Mouse (Mus musculus): ENCODE measurements at regions not wholly inside any gene's neighbourhood (a gene's known extent, or its start where the extent isn't known, plus 50 kb on each side); places are given as distances from the start of the nearest gene placed in this dataset.

DNA sequence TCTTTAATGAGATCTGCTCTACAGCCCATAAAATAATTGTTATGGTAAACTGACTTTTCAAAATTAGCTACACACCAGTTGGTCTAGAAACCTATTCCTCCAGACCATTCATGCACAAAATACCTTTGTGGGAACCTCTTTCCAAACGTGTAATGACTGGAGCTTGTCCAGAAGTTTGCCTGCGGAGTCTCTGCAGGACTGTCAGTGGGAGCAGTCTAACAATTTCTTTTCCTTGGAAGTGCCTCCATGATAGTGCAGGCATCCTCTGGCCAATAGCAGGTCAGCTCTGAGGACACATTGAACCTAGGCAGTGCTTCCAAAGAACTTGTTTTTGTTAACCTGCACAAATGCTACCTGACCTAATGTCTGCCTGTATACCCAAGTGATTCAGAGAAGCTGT, 932.3 kb downstream of the Pcdh9 start:
- DNase-seq (ENCODE audit: low spot score), result no peak

GRCm38 (mm10) chr14:92955485-92955884, 935.0 kb downstream of the Pcdh9 start:
- DNase-seq (ENCODE audit: low spot score), result no peak

DNA sequence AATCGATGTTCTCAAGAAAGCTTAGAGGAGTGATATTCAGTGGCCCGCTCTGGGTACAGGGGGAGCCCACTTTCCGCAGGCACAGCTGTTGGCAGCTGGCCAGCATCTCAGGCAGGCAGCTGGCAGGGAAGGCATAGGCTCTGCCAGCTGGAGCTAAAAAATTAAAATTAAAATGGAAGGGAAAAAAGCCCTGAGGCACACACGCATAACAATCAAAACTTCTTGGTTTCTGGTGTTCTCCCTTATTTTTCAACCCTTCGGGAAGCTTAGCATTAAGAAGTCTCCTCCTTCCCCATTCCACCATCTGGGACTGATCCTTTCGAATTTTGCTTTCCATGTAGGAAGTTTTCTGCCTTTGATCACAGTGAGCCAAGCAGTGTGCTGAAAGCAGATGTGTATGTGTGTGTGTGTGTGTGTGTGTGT, 982.8 kb downstream of the Pcdh9 start:
- peak; percentile 17 for DNase-seq (ENCODE audit: low spot score)

DNA sequence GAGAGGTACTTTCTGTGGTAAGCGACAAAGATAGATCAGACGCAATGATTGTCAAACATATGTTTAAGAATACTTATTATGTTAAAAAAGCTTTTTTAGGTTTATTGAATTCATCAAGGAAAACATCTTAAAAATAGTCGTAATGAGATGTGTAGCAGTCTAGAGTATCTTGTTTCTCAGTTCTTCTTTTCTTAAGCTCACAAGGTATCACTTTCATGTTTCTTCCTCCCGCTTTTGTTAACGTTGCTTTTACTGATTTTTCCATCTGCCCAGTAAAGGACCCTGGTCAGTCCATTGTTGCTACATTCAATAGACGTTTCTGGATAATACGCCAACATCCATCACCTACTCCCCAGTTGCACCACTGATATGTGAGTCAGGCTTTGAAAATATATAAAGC, 1015.9 kb downstream of the Pcdh9 start:
- no peak for DNase-seq (ENCODE audit: low spot score)

DNA sequence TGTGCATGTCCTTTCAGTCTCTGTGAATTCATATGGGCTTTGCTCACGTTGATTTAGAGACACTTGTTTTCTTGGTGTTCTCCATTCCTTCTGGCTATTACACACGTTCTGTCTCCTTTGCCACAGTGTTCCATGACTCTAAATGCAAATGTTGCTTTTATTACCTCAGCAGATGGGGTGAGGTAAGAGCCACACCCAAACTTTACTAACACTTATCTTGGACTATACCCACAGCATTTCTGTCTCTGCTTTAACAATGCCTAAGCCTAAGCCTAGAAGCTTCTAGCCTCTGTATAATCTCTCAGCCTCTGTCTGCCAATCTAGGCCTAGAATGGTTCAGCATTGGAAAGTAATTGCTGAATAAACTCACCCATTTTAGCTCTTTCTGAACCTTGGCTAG, 1024.0 kb downstream of the Pcdh9 start:
- no peak for DNase-seq (ENCODE audit: low spot score)

GRCm38 (mm10) chr14:92862942-92863341, 1027.5 kb downstream of the Pcdh9 start:
- DNase-seq (ENCODE audit: low spot score), result no peak

DNA sequence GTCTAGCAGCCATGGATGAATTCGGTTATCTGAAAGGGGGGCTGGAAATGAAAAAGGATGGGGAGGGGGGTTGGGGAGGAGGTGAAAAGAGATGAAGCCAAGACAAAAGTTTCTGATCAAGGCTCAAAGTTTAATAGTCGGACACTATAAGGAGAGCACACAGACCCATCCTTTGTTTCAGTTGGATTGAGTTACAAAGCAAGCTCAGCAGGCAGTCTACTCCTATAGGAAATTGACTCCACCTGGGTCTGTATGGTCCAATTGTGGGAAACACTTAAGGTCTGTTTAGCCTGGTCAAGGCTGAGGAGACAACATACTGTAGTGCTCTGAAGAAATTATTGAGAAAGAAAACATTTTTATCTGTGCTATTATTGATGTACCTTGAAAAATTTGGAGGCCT, 1029.8 kb downstream of the Pcdh9 start:
- DNase-seq (ENCODE audit: low spot score), result no peak

GRCm38 (mm10) chr14:92833646-92834045, 1056.8 kb downstream of the Pcdh9 start:
- DNase-seq (ENCODE audit: low spot score), result no peak

DNA sequence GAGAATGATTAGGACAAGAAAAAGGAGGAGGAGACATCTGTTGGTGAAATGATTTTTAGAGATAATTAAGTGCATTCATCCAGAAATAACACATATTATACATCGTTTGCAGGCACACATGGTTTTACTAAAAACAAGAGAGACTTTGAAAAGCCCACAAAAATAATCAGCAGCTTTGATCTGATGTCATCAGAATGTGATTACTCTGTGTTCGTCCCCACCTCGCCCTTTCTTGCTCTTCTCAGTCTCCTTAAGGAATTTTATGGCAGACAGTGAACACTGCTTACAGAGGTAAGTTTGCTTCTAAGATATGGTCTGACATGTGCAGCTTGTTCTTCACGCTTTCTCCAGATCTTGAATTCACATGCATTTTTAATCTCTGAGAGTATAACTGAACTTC, 1061.3 kb downstream of the Pcdh9 start:
- no peak for DNase-seq (ENCODE audit: low spot score)

DNA sequence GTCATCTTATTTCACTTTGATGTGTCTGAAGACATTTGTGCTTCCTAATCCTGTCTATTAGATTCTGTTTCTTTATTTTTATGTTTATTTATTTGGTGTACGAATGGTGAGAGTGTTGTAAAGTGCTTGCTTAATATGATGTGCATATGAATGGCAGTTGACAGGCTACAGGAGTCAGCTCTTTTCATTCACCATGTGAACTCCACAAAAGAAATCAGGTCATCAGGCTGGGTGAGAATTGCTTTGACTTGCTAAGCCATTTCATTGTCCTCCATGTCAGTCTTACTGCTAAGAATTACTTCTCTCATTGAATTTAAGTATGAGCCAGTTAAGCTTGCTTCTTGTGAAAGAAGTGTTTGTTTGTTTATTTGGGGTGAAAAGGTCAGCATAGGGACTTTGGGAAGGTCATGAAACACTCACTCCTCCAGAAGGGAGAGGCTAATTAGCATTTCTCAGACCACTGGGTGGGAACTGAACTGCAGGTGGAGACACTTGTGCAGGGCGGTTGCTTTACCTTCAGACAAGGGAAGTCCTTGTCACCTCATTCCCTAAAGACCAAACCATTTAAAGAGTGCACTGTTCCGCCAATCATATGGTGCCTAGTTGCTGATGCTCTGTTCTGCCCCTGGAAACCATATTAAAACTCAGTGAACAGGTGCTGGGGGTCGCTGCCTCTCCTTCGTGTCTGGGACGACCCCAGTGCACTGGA, 1063.7 kb downstream of the Pcdh9 start:
- no peak for DNase-seq (ENCODE audit: low spot score)

GRCm38 (mm10) chr14:92820061-92820460, 1070.4 kb downstream of the Pcdh9 start:
- DNase-seq (ENCODE audit: low spot score), result no peak
